Mouse (Mus musculus) cerebellum, adult 18-20 months (tissue): Measurements from ENCODE around the gene Polr2e.

Experiments
- DNase-seq, 2 experiments: peaks; one replicate each; pipeline ENCODE4 v3.0.0; 2021

The Polr2e gene

GRCm38 (mm10) chr10:79986963-79987362 is 52.6 kb downstream of the Polr2e start:
- peak; percentile 87 to 92 for DNase-seq

GRCm38 (mm10) chr10:79986232-79986878 is 53.2 kb downstream of the Polr2e start:
- DNase-seq = peak; percentile 43 to 58
